Mouse (Mus musculus) megakaryocyte, embryonic 14.5 days (primary cell): ENCODE results near the gene Anks1b.

Experiments used
- FLI1 ChIP-seq: IDR thresholded peaks from 2 replicates; pipeline ENCODE4 v1.6.1; 2012; ENCODE audit warnings: low read length, inconsistent platforms, mixed read lengths
- GATA1 ChIP-seq: IDR thresholded peaks from 3 replicates; pipeline ENCODE4 v1.6.1; 2012; ENCODE audit warnings: mixed read lengths, low read length, inconsistent platforms, borderline replicate concordance

DNA sequence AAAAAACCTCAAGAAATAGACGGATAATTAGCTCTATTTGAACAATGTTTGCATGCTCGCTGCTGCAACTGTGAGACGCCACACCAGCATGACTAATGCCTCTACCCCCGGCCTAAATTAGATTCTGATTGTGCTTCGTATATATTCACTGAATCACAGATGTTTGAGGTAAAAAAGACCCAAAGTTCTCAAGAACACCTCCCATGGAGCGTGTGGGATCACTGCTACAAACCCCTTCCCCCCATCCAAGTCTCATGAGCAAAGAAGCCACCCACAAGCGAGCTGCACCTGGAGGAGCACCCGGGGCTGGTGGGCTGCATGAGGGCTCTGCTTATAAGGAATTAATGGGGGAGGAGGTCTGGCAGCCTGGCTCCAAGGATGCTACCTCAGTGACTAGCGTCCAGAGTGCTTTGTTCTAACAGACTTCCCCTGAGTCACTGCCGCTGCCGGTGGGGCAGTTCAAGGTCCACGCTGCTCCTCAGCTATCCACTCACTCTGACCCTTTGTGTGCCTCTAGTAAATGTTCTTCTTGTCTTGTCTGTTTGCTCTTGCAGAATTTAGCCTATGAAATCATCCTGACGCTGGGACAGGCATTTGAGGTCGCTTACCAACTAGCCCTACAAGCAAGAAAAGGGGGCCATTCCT, 1092.5 kb downstream of the Anks1b start:
- TF ChIP-seq GATA1: no peak
- no peak for TF ChIP-seq FLI1
